ENCODE assay signal across 8 mouse cellular contexts in genomic region chr5:142400981-142401640, GRCm38 (mm10). TPM values are rescaled to one million over a fixed set of nuclear protein-coding genes. Genes with fewer than 3 reads are reported as not detected.
DNase-seq lines count a peak whose midpoint lies in the region; ATAC-seq lines count a peak whose summit lies in the region.

Gene Foxk1 (plus strand): TSS chr5:142401497.

- peak within 1 kb of the TSS; percentile 98 for H3K4me3 ChIP-seq in hindbrain, embryonic 13.5 days

- H3K27me3 ChIP-seq in hindbrain, embryonic 13.5 days, result no peaks in the 10 kb centered on the region

- ATAC-seq in hindbrain, embryonic 13.5 days (ENCODE audit: low FRiP score), result peak; percentile 89

- H3K9me3 ChIP-seq in hindbrain, embryonic 13.5 days, result no peaks in the 10 kb centered on the region

- H3K27ac ChIP-seq in hindbrain, embryonic 13.5 days, result peak within 1 kb of the TSS; percentile 91

- peak within 1 kb of the TSS; percentile 95 for H3K4me2 ChIP-seq in hindbrain, embryonic 13.5 days

- WGBS in hindbrain, embryonic 13.5 days, result under 1% methylated on average over 59 of the region's 60 CpGs

- H3K4me1 ChIP-seq in hindbrain, embryonic 13.5 days (replicated peaks), result peaks cover 54% of the 10 kb centered on the region

- peaks cover 2% of the 10 kb centered on the region; the same call in 1 of the 2 replicates for H3K36me3 ChIP-seq in hindbrain, embryonic 13.5 days

- H3K9ac ChIP-seq in hindbrain, embryonic 13.5 days, result peak within 1 kb of the TSS; percentile 98

- peak; percentile 89 for DNase-seq in R1 (ENCODE audit: low read depth, low spot score)
- DNase-seq in cerebellum, postnatal 14 days, result peak; percentile 99 to 100
- peak; percentile 94 to 96 for DNase-seq in frontal cortex, postnatal 25 days (ENCODE audit: low spot score in 2 of 2)
- DNase-seq in layer of hippocampus, postnatal 14 days (ENCODE audit: low spot score in 2 of 2), result peak; percentile 97 to 98
- peak; percentile 94 for DNase-seq in lung, postnatal 10 days
- peak; percentile 95 for DNase-seq in ovary, postnatal 14 days (ENCODE audit: low spot score)
- DNase-seq in thymus, postnatal 14 days, result peak; percentile 98

RNA-seq across cellular contexts. Expression of gene Foxk1, which starts in this region (rescaled TPM):
- polyA plus RNA-seq in hindbrain, embryonic 13.5 days (2015; fragmentation: Nextera tagmentation; extraction: Ambion mirVana), result 5.3 and 5.6 TPM in 2 replicates
- total RNA-seq in layer of hippocampus, postnatal 14 days (2021), result 10 to 100 TPM; 37.9 to 39.7 TPM

Comparison
In these comparisons a context has a peak if more than half of its experiments do, and no peak if none do; other contexts are left out.
1. Peak in every context shown above with its lines: DNase-seq, ATAC-seq, H3K4me3 ChIP-seq and H3K27ac ChIP-seq.